Mouse (Mus musculus) kidney, adult 2 months (tissue): ENCODE results near the gene Hyou1.

ENCODE experiments used
- CTCF ChIP-seq: fragments of 200-500 bp; conservative IDR thresholded peaks from 2 replicates; pipeline ENCODE4 v1.5.1; 2011; ENCODE audit warnings: low read depth, mild to moderate bottlenecking, control low read depth, low read length, moderate library complexity, mixed read lengths; ENCODE audit not compliant: insufficient read depth, insufficient read length
- POLR2A ChIP-seq: fragments of 200-500 bp; IDR thresholded peaks from one replicate; pipeline ENCODE4 v1.6.1; 2011; ENCODE audit warnings: low read depth, low read length, control low read depth

DNA sequence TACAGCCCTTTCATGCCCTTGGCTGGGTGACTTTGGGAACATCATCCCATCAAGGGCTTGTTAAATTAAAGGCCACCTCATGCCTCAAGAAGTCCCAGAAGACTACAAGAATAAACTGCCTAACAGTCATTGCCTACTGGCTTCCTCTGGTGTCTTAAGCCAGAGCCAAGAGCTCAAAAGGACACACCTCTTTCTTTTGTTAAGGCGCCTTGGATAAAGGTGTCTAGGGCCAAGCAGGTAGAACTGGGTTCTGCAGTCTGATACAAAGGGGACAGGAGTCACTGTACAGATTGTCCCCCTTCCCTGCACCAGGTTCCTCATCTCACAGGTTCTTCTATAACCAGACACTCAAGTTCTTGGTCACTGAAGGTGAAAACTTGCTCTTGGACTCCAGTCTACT is 36.7 kb upstream of the Hyou1 start:
- no peak for TF ChIP-seq CTCF
- TF ChIP-seq POLR2A: no peak
